Mouse (Mus musculus) inflammation-experienced regulatory T-cells, adult 16 weeks (primary cell): Measurements from ENCODE around the gene Ccdc120. TPM values are rescaled to one million over a fixed set of nuclear protein-coding genes. Genes with fewer than 3 reads are reported as not detected.

ENCODE experiments used
- polyA plus RNA-seq: library from polyadenylated mRNA; unstranded; fragments of 100-300 nt; shearing (Covaris generic); gene quantifications from one replicate; pipeline ENCODE4 v1.2.1, GENCODE M21; 2017

Gene Ccdc120
- polyA plus RNA-seq: 0.29 TPM

DNA sequence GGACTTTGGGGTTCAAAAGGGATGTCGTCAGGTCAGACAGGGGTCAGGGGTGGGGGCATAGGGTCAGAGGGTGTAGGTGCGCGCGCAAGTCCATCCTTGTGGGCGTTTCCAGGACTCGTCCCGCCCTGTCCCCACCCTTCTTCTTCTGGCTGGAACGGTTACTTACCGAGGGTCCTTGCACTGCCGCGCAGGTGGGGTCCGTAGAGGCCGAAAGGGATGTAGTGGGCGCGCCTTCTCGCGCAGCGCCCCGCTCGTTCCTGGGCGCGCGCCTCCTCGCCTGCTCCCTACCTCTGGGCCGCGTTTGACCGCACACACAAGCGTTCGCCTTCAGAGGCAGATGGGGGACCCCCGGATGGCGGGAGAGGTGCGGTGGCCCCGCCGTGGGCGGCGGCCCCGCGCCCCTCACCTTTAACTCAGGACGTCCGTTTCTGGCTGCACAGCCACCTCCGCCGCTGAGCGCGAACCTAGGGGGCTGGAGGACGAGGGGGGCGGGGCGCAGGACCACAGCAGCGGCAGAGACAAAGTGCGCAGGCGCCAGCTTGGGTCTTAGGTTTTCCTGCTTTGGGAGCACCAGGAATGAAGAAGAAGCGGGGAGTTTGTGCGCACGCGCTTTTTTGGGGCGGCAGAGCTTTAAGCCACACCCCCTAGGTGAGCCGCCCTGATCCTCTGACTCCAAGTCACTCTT lies at the start of gene Ccdc120:
Gene Ccdc120, minus strand, starts transcription at position 474 of the 685 bp plus-strand sequence.

DNA sequence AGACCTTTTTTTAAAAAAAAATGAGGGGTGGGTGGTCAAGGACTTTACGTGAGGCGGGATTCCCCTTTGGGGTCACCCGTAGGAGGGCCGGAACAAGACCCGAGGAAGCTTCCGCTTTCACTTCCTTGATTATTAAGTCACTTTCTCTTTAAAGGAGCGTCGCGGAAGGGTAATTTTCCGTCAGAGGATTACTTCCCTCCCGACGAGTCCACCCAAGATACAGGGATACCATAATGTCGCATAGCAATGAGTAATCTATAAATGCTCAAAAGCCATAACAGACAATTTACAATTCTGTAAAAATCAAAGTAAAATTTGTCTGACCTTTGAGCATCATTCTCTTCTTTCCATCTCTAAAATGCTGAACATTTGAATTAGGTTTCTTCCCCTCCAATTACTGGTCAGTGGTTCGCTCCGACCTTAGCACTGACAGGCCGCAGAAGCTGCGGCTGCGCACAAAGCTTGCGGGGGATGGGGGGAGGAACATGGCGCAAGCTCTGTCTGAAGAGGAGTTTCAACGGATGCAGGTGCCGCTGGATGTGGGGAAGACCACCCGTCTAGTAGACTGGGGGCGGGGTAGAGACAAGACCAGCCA lies 38.9 kb upstream of the Ccdc120 start, which contains the start of gene Gripap1:
Gene Gripap1, plus strand, starts transcription at position 224 of the 595 bp plus-strand sequence.

DNA sequence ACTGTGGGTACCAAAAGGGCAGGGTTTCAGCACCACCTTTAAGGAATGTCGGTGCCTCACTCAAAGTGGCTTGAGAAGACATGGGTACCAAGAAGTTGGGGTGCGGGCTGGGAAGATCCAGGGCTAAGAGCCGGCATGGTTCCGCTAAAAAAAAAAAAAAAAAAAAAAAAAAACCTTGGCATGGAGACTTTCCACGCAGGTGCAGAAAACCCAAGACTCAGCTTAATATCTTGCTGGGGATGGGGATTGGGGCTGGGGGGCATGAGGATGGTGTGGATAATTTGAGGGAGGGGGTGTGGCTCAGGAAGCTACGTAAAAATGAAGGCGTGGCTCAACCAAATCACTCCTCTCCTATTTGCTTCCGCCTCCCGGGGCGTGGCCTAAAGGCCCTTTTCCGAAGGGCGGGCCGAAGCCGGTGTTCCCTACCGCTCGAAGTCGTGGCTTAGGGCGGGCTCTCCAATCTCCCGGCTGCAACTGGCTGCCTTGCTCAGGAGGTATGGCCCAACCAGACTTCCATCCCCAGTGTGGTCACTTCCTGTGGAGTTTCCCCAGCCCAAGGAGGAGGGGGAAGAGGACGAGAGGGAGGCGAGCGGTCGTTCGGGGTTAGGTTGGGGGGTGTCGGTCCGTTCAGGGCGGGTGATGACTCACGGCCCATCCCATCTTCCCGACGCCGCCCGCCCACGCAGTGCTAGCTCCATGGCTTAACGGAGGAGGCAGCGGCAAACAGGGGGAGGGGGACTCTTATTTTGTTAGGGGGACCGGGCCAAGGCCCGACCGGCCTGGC lies 11.6 kb upstream of the Ccdc120 start, which contains the start of gene Tfe3:
Gene Tfe3, plus strand, starts transcription at position 424 of the 784 bp plus-strand sequence.

DNA sequence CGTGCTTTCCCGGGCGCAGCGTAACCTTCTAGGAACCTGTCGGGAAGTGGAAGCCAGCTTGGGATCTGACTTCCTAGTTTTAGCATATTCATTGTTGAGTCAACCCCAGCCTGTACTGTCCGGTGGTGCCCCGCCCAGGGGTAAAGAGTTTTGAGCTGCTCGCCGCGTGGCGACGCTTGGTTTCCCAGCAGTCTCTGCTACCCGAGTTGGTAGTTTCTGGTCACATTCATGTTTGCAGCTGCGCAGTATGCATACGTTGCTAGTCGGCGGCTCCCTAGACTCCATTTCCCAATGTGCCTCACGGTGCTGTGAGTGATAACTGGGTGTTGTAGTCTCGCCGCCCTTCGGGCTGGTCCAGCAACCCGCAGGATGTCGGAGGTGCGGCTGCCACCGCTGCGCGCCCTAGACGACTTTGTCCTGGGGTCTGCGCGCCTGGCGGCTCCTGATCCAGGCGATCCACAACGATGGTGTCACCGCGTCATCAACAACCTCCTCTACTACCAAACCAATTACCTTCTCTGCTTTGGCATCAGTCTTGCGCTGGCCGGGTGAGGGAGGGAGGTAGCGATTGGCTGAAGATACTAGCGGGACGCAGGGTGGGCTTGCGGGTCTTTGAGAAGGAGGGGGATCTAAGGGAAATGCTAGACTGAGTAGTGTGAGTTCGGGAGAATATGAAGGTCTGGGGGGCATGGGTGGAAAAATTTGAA lies 22.3 kb downstream of the Ccdc120 start, which contains the start of gene Praf2:
Gene Praf2, plus strand, starts transcription at position 225 of the 707 bp plus-strand sequence.

GRCm38 (mm10) chrX:7721514-7722281 lies 29.0 kb downstream of the Ccdc120 start, which contains the start of gene Gm45208:
Gm45208 (plus strand) TSS chrX:7722245.

DNA sequence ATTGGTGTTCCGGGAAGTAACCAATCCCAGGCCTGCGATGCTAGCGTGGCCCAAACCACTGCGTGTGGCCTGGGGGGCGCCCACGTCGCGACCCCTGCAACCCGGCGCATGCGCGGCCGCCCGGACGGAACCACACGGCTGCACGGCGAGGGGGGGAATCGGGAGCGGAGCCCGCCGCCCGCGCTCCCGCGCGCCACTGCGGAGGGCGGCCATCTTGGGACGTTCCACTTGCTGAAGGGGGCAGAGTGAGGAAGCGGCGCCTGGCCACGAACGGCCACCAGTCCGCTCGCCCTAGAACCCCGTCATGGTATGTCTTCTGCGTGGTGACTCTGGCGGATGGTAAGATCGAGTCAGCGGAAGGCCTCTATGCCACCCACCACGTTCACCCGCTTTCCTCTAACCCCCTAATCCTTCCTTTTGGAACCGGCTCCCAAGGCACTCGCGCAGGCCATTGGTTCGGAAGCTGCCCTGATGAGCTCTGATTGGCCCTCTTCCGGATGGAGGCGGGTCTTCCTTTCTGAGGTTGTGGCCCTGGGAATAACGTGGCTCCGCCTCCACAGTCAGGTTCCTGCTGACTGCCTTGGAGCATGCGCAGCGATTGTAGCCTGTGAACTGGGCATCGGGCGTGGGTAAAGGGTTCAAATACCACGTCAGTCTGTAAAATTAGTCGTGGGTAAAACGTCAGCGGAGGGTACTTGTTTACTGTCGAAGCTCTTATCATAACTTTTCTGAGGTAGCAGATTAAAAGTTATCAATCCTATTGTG lies 36.4 kb downstream of the Ccdc120 start, which contains the start of gene Wdr45:
Gene Wdr45, plus strand, starts transcription at position 199 of the 765 bp plus-strand sequence.

GRCm38 (mm10) chrX:7696954-7697381 lies 53.7 kb downstream of the Ccdc120 start, which contains the start of gene Gpkow:
Gpkow (plus strand) TSS chrX:7697131.

Other genes starting within 250 kb of the Ccdc120 start
- 94.7 TPM for gene Foxp3, start 177.3 kb downstream of the Ccdc120 start, polyA plus RNA-seq
- gene Ppp1r3f, start 176.6 kb downstream of the Ccdc120 start, polyA plus RNA-seq: 9.1 TPM
- 30.6 TPM for gene Ccdc22, start 145.4 kb downstream of the Ccdc120 start, polyA plus RNA-seq
- not detected for gene Cacna1f, start 143.8 kb downstream of the Ccdc120 start, polyA plus RNA-seq
- gene Syp, start 112.4 kb downstream of the Ccdc120 start, polyA plus RNA-seq: 18.7 TPM
- 43.5 TPM for gene Prickle3, start 93.6 kb downstream of the Ccdc120 start, polyA plus RNA-seq
- 122 TPM for gene Plp2, start 79.5 kb downstream of the Ccdc120 start, polyA plus RNA-seq
- gene Magix, start 69.7 kb downstream of the Ccdc120 start, polyA plus RNA-seq: not detected
- 87.5 TPM for gene Gpkow, start 53.8 kb downstream of the Ccdc120 start, polyA plus RNA-seq
- 79.9 TPM for gene Wdr45, start 36.6 kb downstream of the Ccdc120 start, polyA plus RNA-seq
- not detected for gene Gm45208, start 28.7 kb downstream of the Ccdc120 start, polyA plus RNA-seq
- 40.0 TPM for gene Praf2, start 22.5 kb downstream of the Ccdc120 start, polyA plus RNA-seq
- gene Tfe3, start 11.7 kb upstream of the Ccdc120 start, polyA plus RNA-seq: 55.8 TPM
- gene Gripap1, start 38.9 kb upstream of the Ccdc120 start, polyA plus RNA-seq: 120 TPM
- 1.6 TPM for gene Kcnd1, start 71.4 kb upstream of the Ccdc120 start, polyA plus RNA-seq
- 22.0 TPM for gene Otud5, start 90.5 kb upstream of the Ccdc120 start, polyA plus RNA-seq
- gene Pim2, start 127.4 kb upstream of the Ccdc120 start, polyA plus RNA-seq: 85.7 TPM
- gene Slc35a2, start 133.1 kb upstream of the Ccdc120 start, polyA plus RNA-seq: 44.9 TPM
- gene Pqbp1, start 148.4 kb upstream of the Ccdc120 start, polyA plus RNA-seq: 158 TPM
- 162 TPM for gene Timm17b, start 148.5 kb upstream of the Ccdc120 start, polyA plus RNA-seq
- gene Gm10491, start 156.9 kb upstream of the Ccdc120 start, polyA plus RNA-seq: not detected
- gene Gm10490, start 158.6 kb upstream of the Ccdc120 start, polyA plus RNA-seq: not detected
- not detected for gene Pcsk1n, start 168.9 kb upstream of the Ccdc120 start, polyA plus RNA-seq
- not detected for gene Eras, start 177.7 kb upstream of the Ccdc120 start, polyA plus RNA-seq
- 26.4 TPM for gene Hdac6, start 197.0 kb upstream of the Ccdc120 start, polyA plus RNA-seq
- 39.8 TPM for gene Gata1, start 227.2 kb upstream of the Ccdc120 start, polyA plus RNA-seq